Mouse (Mus musculus): ENCODE results near the gene Higd1a. TPM values are rescaled to one million over a fixed set of nuclear protein-coding genes. Genes with fewer than 3 reads are reported as not detected.

Gene Higd1a
- total RNA-seq, 2 experiments from 2014 or later, result 97.2 to 109 TPM

GRCm38 (mm10) chr9:121815183-121815582 is 43.0 kb downstream of the Higd1a start:
- DNase-seq, result no peak
- intact Hi-C loops (cut with DNase I; ENCODE audit: low total_unique reads), result no loop called here

GRCm38 (mm10) chr9:121810081-121810821 is 47.9 kb downstream of the Higd1a start:
- no peak for DNase-seq
- intact Hi-C loops (cut with DNase I; ENCODE audit: low total_unique reads), result no loop called here

DNA sequence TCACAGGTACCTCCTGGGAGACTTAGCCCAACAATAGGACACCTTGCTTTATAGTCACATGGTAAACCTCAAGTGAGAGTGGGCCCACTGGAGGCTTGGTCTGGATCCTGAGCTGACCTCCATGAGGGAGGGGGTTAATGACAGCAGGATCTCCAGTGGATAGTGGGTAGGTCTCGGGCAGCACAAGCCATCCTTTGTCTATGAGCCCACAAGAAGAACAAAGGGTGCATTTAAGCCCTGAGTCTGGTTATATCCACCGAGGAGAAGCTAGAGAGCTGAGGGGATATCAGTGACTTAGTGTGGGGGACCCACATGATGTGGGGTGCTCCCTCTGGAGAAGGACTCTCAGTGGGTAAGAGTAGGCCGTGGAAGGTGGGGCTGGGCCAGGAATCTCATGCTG is 49.7 kb downstream of the Higd1a start:
- intact Hi-C loops (cut with DNase I; ENCODE audit: low total_unique reads), result no loop called here
- no peak for DNase-seq

DNA sequence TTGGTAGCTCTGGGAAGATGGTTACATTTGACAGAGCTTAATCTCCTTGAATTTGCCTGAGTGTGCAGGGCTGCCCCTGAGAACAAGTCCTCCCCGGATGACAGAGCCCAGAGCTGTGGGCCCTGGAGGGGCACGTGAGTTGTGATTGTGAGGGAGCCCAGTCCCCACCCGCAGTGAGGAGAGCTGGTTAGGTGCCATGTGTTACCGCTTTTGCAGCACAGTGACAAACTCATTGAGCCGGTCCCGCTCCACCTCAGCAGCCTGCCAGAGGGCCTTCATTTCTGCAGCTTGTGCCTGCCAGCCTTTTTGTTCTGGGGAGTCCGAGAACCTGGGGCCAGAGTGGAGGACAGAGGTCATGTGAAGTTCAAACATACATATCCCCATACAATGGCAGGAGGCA is 50.2 kb downstream of the Higd1a start:
- intact Hi-C loops (cut with DNase I; ENCODE audit: low total_unique reads), result no loop called here
- DNase-seq, result no peak

DNA sequence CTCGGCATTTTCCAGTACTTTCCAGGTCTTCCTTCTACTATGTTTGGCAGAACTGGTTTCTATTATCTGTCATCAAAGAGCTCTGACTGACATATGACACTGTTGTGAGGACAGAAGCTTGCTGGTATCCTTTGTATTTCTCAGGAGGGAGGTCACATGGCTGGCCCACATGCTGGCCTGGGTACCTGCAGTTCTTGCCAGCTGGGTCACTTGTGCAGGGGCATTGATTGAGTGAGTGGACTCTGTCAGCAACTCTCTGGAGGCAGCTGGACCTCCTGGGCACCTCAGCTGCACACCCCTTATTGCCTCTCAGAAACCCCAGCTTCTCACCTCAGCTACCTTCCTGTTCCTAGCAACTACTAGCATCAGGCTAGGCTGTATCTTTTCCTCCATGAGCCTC is 50.6 kb downstream of the Higd1a start:
- DNase-seq, result no peak
- intact Hi-C loops (cut with DNase I; ENCODE audit: low total_unique reads), result no loop called here

DNA sequence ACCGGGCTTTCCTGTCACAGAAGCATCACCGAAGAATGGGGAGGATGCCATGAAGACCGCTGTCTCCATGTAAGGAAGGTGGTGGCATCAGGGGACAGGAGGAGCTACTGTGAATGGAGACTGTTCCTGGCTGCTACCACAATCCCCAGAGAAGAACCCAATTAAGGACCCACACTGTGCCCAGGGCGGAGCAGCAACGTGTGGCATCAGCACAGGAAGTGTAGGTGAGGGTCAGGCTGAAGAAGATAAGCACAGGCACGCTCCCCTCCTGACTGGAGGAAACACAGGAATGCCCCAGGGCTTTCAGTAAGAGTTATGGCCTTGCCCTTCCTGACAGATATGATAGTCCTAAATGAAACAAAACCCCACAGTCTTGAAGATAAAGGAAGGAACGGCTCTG is 55.4 kb downstream of the Higd1a start:
- intact Hi-C loops (cut with DNase I; ENCODE audit: low total_unique reads), result no loop called here
- no peak for DNase-seq

GRCm38 (mm10) chr9:121798887-121799520 is 59.2 kb downstream of the Higd1a start:
- no peak for DNase-seq
- intact Hi-C loops (cut with DNase I; ENCODE audit: low total_unique reads), result no loop called here

Other genes with a start within 250 kb of the Higd1a start
- under 1 TPM in 1 of 2 experiments, not detected in 1; 0.45 TPM for gene Lyzl4, start 216.3 kb downstream of the Higd1a start, total RNA-seq (2021)
- 1 to 10 TPM; 1.1 to 1.2 TPM for gene Vipr1, start 215.6 kb downstream of the Higd1a start, total RNA-seq (2021)
- gene Sec22c, start 152.9 kb downstream of the Higd1a start, total RNA-seq (2021), result 1 to 10 TPM; 3.1 to 6.1 TPM
- gene Ss18l2, start 148.0 kb downstream of the Higd1a start, total RNA-seq (2021), result 10 to 100 TPM; 89.3 to 93.6 TPM
- 10 to 100 TPM; 24.2 to 29.9 TPM for gene Nktr, start 139.2 kb downstream of the Higd1a start, total RNA-seq (2021)
- 10 to 100 TPM; 51.5 to 56.1 TPM for gene Zfp651, start 99.0 kb downstream of the Higd1a start, total RNA-seq (2021)
- 100 to 1,000 TPM; 116 to 158 TPM for gene Klhl40, start 80.8 kb downstream of the Higd1a start, total RNA-seq (2021)
- gene Hhatl, start 65.9 kb downstream of the Higd1a start, total RNA-seq (2021), result 100 to 1,000 TPM; 276 to 284 TPM
- under 1 TPM; 0.22 to 0.35 TPM for gene Ccdc13, start 18.9 kb downstream of the Higd1a start, total RNA-seq (2021)
- gene Ackr2, start 40.0 kb upstream of the Higd1a start, total RNA-seq (2021), result 1 to 10 TPM; 2.2 to 2.8 TPM
- gene Cyp8b1, start 57.9 kb upstream of the Higd1a start, total RNA-seq (2021), result not detected
- gene Fam198a, start 92.6 kb upstream of the Higd1a start, total RNA-seq (2021), result 1 to 10 TPM; 3.1 to 4.3 TPM
- 1 to 10 TPM; 7.1 to 9.0 TPM for gene Pomgnt2, start 138.7 kb upstream of the Higd1a start, total RNA-seq (2021)